Mouse (Mus musculus) frontal cortex, postnatal 36 days (tissue): ENCODE results near the gene Ptpre.
"Not testable (repeated sequence)": the region's sequence is repeated elsewhere in the genome, so short reads cannot be mapped to it uniquely, and the experiment has no call there.

ENCODE experiments used
- DNase-seq, 2 experiments: peaks; one replicate each; pipeline ENCODE4 v3.0.0; 2022; ENCODE audit warnings: low spot score in 2 of 2

The Ptpre gene

GRCm38 (mm10) chr7:135605002-135605803 is 67.9 kb downstream of the Ptpre start:
- DNase-seq, result no peak

GRCm38 (mm10) chr7:135605804-135606072 is 68.5 kb downstream of the Ptpre start:
- DNase-seq, result no peak

GRCm38 (mm10) chr7:135608208-135608607 is 70.9 kb downstream of the Ptpre start:
- DNase-seq, result no peak

GRCm38 (mm10) chr7:135609028-135609427 is 71.7 kb downstream of the Ptpre start:
- DNase-seq, result no peak

- no peak for DNase-seq
Measured at GRCm38 (mm10) chr7:135609655-135610054, 72.4 kb downstream of the Ptpre start.

GRCm38 (mm10) chr7:135612276-135612675 is 75.0 kb downstream of the Ptpre start:
- no peak for DNase-seq

GRCm38 (mm10) chr7:135612801-135613200 is 75.5 kb downstream of the Ptpre start:
- DNase-seq, result no peak

GRCm38 (mm10) chr7:135613380-135613779 is 76.1 kb downstream of the Ptpre start:
- DNase-seq, result no peak

- DNase-seq, result no peak
Measured at GRCm38 (mm10) chr7:135614892-135615291, 77.6 kb downstream of the Ptpre start.

GRCm38 (mm10) chr7:135616479-135616878 is 79.2 kb downstream of the Ptpre start:
- DNase-seq, result not testable (repeated sequence)

GRCm38 (mm10) chr7:135617776-135618175 is 80.5 kb downstream of the Ptpre start:
- peak; percentile 44 to 46 for DNase-seq

- DNase-seq, result no peak
Measured at GRCm38 (mm10) chr7:135621649-135622048, 84.4 kb downstream of the Ptpre start.

GRCm38 (mm10) chr7:135622241-135622640 is 85.0 kb downstream of the Ptpre start:
- no peak for DNase-seq

GRCm38 (mm10) chr7:135624854-135625253 is 87.6 kb downstream of the Ptpre start:
- no peak for DNase-seq

- DNase-seq, result no peak
Measured at GRCm38 (mm10) chr7:135628363-135628762, 91.1 kb downstream of the Ptpre start.

- no peak for DNase-seq
Measured at GRCm38 (mm10) chr7:135629019-135629418, 91.7 kb downstream of the Ptpre start.

GRCm38 (mm10) chr7:135631776-135632552 is 94.7 kb downstream of the Ptpre start:
- DNase-seq, result peak; percentile 57 to 80

- no peak for DNase-seq
Measured at GRCm38 (mm10) chr7:135632716-135633258, 95.5 kb downstream of the Ptpre start.

GRCm38 (mm10) chr7:135634851-135635624 is 97.8 kb downstream of the Ptpre start:
- DNase-seq, result no peak

GRCm38 (mm10) chr7:135637406-135637980 is 100.2 kb downstream of the Ptpre start:
- DNase-seq, result no peak

- no peak for DNase-seq
Measured at GRCm38 (mm10) chr7:135639361-135639760, 102.1 kb downstream of the Ptpre start.
